Mouse (Mus musculus): Measurements from ENCODE around the gene Ric3.

DNA sequence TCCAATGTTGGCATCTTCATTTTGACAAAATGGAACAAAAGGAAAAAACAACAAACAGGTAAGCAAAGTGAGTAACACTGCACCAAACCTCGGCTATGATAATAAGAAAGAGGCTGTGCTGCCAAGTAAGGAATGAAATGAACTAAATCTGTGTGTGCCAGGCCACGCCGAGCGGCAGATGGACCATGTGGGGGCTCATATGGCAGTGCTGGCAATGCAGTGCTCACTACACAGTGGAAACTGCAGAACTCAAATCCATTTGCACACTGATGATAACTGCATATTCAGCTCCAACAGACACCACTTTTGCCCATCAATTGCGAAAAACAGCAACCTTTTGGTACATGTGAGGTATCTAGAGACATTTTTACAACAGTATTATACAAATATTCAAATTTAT, 43.7 kb downstream of the Ric3 start:
- TF ChIP-seq CTCF (IDR thresholded peaks at IDR 0.05; ENCODE audit: low read depth, low read length) (no peak), GATA1 (IDR thresholded peaks at IDR 0.05; ENCODE audit: borderline replicate concordance, low read length) (no peak), POLR2AphosphoS5 (IDR thresholded peaks at IDR 0.05; ENCODE audit: insufficient replicate concordance, low read depth, low read length) (no peak), TAL1 (conservative IDR thresholded peaks at IDR 0.05; ENCODE audit: low read depth, low read length) (no peak), GATA2 (IDR thresholded peaks at IDR 0.05; ENCODE audit: borderline replicate concordance, low read depth, low read length) (no peak)

All from G1E (cell line).